In genomic region chr15:11082961-11083569, GRCm38 (mm10) we compare ENCODE assay signal across 14 mouse cellular contexts. TPM values are rescaled to one million over a fixed set of nuclear protein-coding genes. Genes with fewer than 3 reads are reported as not detected.
DNase-seq lines count a peak whose midpoint lies in the region; ATAC-seq and TF ChIP-seq lines count a peak whose summit lies in the region.
"Had no signal": no experiment of that assay in that cellular context is flagged by ENCODE, and none has a peak within 500 bp of the region (broad histone marks: within the 10 kb centered on the region; RNA-seq: fewer than 3 reads in every experiment).

No protein-coding gene starts in this region.

- H3K36me3 ChIP-seq in forebrain, embryonic 13.5 days (ENCODE audit: poor library complexity, severe bottlenecking) = no peaks in the 10 kb centered on the region
- H3K36me3 ChIP-seq in forebrain, embryonic 10.5 days (replicated peaks) = no peaks in the 10 kb centered on the region
- no peaks in the 10 kb centered on the region for H3K36me3 ChIP-seq in hindbrain, embryonic 15.5 days
- H3K36me3 ChIP-seq in midbrain, embryonic 16.5 days (ENCODE audit: control insufficient read depth, insufficient read depth, low read length) = no peaks in the 10 kb centered on the region
- H3K36me3 ChIP-seq in heart, adult 2 months (ENCODE audit: control insufficient read depth, insufficient read depth, low read length) = no peaks in the 10 kb centered on the region
- no peaks in the 10 kb centered on the region for H3K36me3 ChIP-seq in lung, postnatal 0 days (ENCODE audit: insufficient read depth, low read length)
- H3K36me3 ChIP-seq: heart, embryonic 13.5 days; intestine, embryonic 15.5 days had no signal

- DNase-seq in forebrain, embryonic 10.5 days (ENCODE audit: extremely low spot score, low spot score) = no peak
- peak; percentile 74 for DNase-seq in embryo, embryonic 11 days
- DNase-seq in heart, adult 2 months = no peak
- DNase-seq in lung, postnatal 0 days (ENCODE audit: low spot score) = no peak
- DNase-seq in lung, postnatal 36 days = no peak
- DNase-seq: adrenal gland, postnatal 10 days; gastrocnemius, postnatal 25 days; lung, postnatal 4 days had no signal

- H3K4me1 ChIP-seq in forebrain, embryonic 13.5 days = 0 out of 2 replicates have a peak, but pooled peaks cover 4% of the 10 kb centered on the region
- H3K4me1 ChIP-seq in forebrain, embryonic 10.5 days = peaks cover 14% of the 10 kb centered on the region
- H3K4me1 ChIP-seq in hindbrain, embryonic 15.5 days (replicated peaks) = peaks cover 24% of the 10 kb centered on the region
- H3K4me1 ChIP-seq in midbrain, embryonic 16.5 days (ENCODE audit: control insufficient read depth, insufficient read depth, low read length) = peaks cover 5% of the 10 kb centered on the region
- H3K4me1 ChIP-seq in heart, adult 2 months (ENCODE audit: control insufficient read depth, insufficient read depth, low read length) = peaks cover 2% of the 10 kb centered on the region
- no peaks in the 10 kb centered on the region for H3K4me1 ChIP-seq in lung, postnatal 0 days (ENCODE audit: insufficient read depth, low read depth, low read length)

- H3K9ac ChIP-seq in forebrain, embryonic 13.5 days = no peak overlapping the region
- H3K9ac ChIP-seq in hindbrain, embryonic 15.5 days = no peak overlapping the region
- no peak overlapping the region for H3K9ac ChIP-seq in midbrain, embryonic 16.5 days (ENCODE audit: low read depth, low read length)
- no peak overlapping the region for H3K9ac ChIP-seq in heart, adult 2 months (ENCODE audit: low read depth, low read length)
- H3K9ac ChIP-seq in lung, postnatal 0 days (replicated peaks; ENCODE audit: low read depth) = no peak overlapping the region
- H3K9ac ChIP-seq: heart, embryonic 13.5 days; intestine, embryonic 15.5 days; liver, embryonic 14.5 days had no signal

- TF ChIP-seq CTCF in heart, adult 2 months (IDR thresholded peaks at IDR 0.05) = no peak
- no peak for TF ChIP-seq CTCF in lung, postnatal 0 days (IDR thresholded peaks at IDR 0.05)

- intact Hi-C loops in heart, adult 2 months (cut with DNase I) = no loop called here

- no peak overlapping the region for H3K4me3 ChIP-seq in forebrain, embryonic 13.5 days
- no peak overlapping the region for H3K4me3 ChIP-seq in forebrain, embryonic 10.5 days
- no peak overlapping the region for H3K4me3 ChIP-seq in hindbrain, embryonic 15.5 days
- no peak overlapping the region for H3K4me3 ChIP-seq in midbrain, embryonic 16.5 days (ENCODE audit: low read depth, low read length)
- no peak overlapping the region for H3K4me3 ChIP-seq in heart, adult 2 months
- no peak overlapping the region for H3K4me3 ChIP-seq in lung, postnatal 0 days (ENCODE audit: low read depth, low read length)
- H3K4me3 ChIP-seq: heart, embryonic 13.5 days; intestine, embryonic 15.5 days had no signal

- H3K27ac ChIP-seq in forebrain, embryonic 13.5 days = no peak overlapping the region
- H3K27ac ChIP-seq in forebrain, embryonic 10.5 days = no peak overlapping the region
- no peak overlapping the region for H3K27ac ChIP-seq in hindbrain, embryonic 15.5 days (replicated peaks)
- no peak overlapping the region for H3K27ac ChIP-seq in midbrain, embryonic 16.5 days (ENCODE audit: low read length)
- no peak overlapping the region for H3K27ac ChIP-seq in heart, adult 2 months
- H3K27ac ChIP-seq in lung, postnatal 0 days (ENCODE audit: low read length) = no peak overlapping the region
- H3K27ac ChIP-seq: heart, embryonic 13.5 days; intestine, embryonic 15.5 days; liver, embryonic 14.5 days had no signal

- no peaks in the 10 kb centered on the region for H3K79me2 ChIP-seq in heart, adult 2 months (replicated peaks; ENCODE audit: control insufficient read depth, insufficient read depth, low read length)

- ATAC-seq in forebrain, embryonic 13.5 days = peak; percentile 85; the same call in 1 of the 2 replicates
- peak; percentile 92 for ATAC-seq in hindbrain, embryonic 15.5 days (ENCODE audit: low FRiP score, low read depth)
- peak; percentile 91 for ATAC-seq in midbrain, embryonic 16.5 days
- no peak for ATAC-seq in lung, postnatal 0 days
- ATAC-seq: intestine, embryonic 15.5 days had no signal

- TF ChIP-seq EP300 in heart, adult 2 months (IDR thresholded peaks at IDR 0.05; ENCODE audit: insufficient read depth, low read depth, low read length) = no peak
- TF ChIP-seq EP300 in lung, postnatal 0 days (IDR thresholded peaks at IDR 0.05) = no peak

- no peak overlapping the region for H3K4me2 ChIP-seq in forebrain, embryonic 13.5 days
- no peak overlapping the region for H3K4me2 ChIP-seq in hindbrain, embryonic 15.5 days
- no peak overlapping the region for H3K4me2 ChIP-seq in midbrain, embryonic 16.5 days (ENCODE audit: low read length)
- no peak overlapping the region for H3K4me2 ChIP-seq in lung, postnatal 0 days (replicated peaks; ENCODE audit: low read depth, low read length)
- H3K4me2 ChIP-seq: heart, embryonic 13.5 days; intestine, embryonic 15.5 days had no signal

- no peak for TF ChIP-seq POLR2A in heart, adult 2 months (IDR thresholded peaks at IDR 0.05; ENCODE audit: insufficient read depth, low read depth, low read length)

- H3K27me3 ChIP-seq in forebrain, embryonic 13.5 days = no peaks in the 10 kb centered on the region
- no peaks in the 10 kb centered on the region for H3K27me3 ChIP-seq in forebrain, embryonic 10.5 days (ENCODE audit: poor library complexity, severe bottlenecking)
- no peaks in the 10 kb centered on the region for H3K27me3 ChIP-seq in hindbrain, embryonic 15.5 days
- H3K27me3 ChIP-seq in midbrain, embryonic 16.5 days (ENCODE audit: control insufficient read depth, insufficient read depth, low read depth, low read length) = no peaks in the 10 kb centered on the region
- H3K27me3 ChIP-seq in heart, adult 2 months (ENCODE audit: control insufficient read depth, insufficient read depth, low read length) = no peaks in the 10 kb centered on the region
- no peaks in the 10 kb centered on the region for H3K27me3 ChIP-seq in lung, postnatal 0 days (replicated peaks; ENCODE audit: insufficient read depth, low read length)
- H3K27me3 ChIP-seq: heart, embryonic 13.5 days; intestine, embryonic 15.5 days had no signal

- WGBS in forebrain, embryonic 13.5 days = 76% methylated on average over 8 of the region's 8 CpGs
- WGBS in forebrain, embryonic 10.5 days = 83% methylated on average over 8 of the region's 8 CpGs
- 34% methylated on average over 8 of the region's 8 CpGs for WGBS in hindbrain, embryonic 15.5 days
- WGBS in midbrain, embryonic 16.5 days = 58% methylated on average over 8 of the region's 8 CpGs
- 87% methylated on average over 8 of the region's 8 CpGs for WGBS in heart, adult 2 months
- WGBS in lung, postnatal 0 days = 56% methylated on average over 8 of the region's 8 CpGs

- H3K9me3 ChIP-seq in forebrain, embryonic 13.5 days (replicated peaks) = no peaks in the 10 kb centered on the region
- no peaks in the 10 kb centered on the region for H3K9me3 ChIP-seq in forebrain, embryonic 10.5 days
- no peaks in the 10 kb centered on the region for H3K9me3 ChIP-seq in hindbrain, embryonic 15.5 days
- H3K9me3 ChIP-seq in midbrain, embryonic 16.5 days (replicated peaks; ENCODE audit: control insufficient read depth, low read length, poor library complexity, severe bottlenecking) = no peaks in the 10 kb centered on the region
- no peaks in the 10 kb centered on the region for H3K9me3 ChIP-seq in lung, postnatal 0 days (ENCODE audit: low read length)
- H3K9me3 ChIP-seq: heart, embryonic 13.5 days; intestine, embryonic 15.5 days had no signal

RNA-seq across cellular contexts. Expression of gene Adamts12, which starts 18.5 kb away (rescaled TPM):
- 0.72 and 0.92 TPM in 2 replicates for polyA plus RNA-seq in forebrain, embryonic 13.5 days (2015; fragmentation: Nextera tagmentation; extraction: Ambion mirVana)
- 0.79 and 0.89 TPM in 2 replicates for polyA plus RNA-seq in forebrain, embryonic 10.5 days (2016; fragmentation: Nextera tagmentation; extraction: Ambion mirVana)
- 1.5 and 2.0 TPM in 2 replicates for polyA plus RNA-seq in hindbrain, embryonic 15.5 days (2015; fragmentation: Nextera tagmentation; extraction: Ambion mirVana)
- 1.1 and 1.5 TPM in 2 replicates for polyA plus RNA-seq in midbrain, embryonic 16.5 days (2015; fragmentation: Nextera tagmentation; extraction: Ambion mirVana)
- total RNA-seq in heart, adult 2 months (2021) = 1 to 10 TPM; 1.3 to 2.7 TPM
- polyA plus RNA-seq in heart, adult 2 months (2012; rRNA removed) = 0.64 and 1.7 TPM in 2 replicates
- polyA plus RNA-seq in lung, postnatal 0 days (2015; fragmentation: Nextera tagmentation; extraction: Ambion mirVana) = 1.9 and 2.2 TPM in 2 replicates

RNA-seq across cellular contexts. Expression of gene Rxfp3, which starts 45.3 kb away (rescaled TPM):
- polyA plus RNA-seq in forebrain, embryonic 13.5 days (2015; fragmentation: Nextera tagmentation; extraction: Ambion mirVana) = 0.57 and 0.96 TPM in 2 replicates
- 0.26 TPM in 1 of 2 replicates, not detected in the other for polyA plus RNA-seq in forebrain, embryonic 10.5 days (2016; fragmentation: Nextera tagmentation; extraction: Ambion mirVana)
- 5.6 TPM in 2 replicates for polyA plus RNA-seq in hindbrain, embryonic 15.5 days (2015; fragmentation: Nextera tagmentation; extraction: Ambion mirVana)
- 2.6 and 3.5 TPM in 2 replicates for polyA plus RNA-seq in midbrain, embryonic 16.5 days (2015; fragmentation: Nextera tagmentation; extraction: Ambion mirVana)
- under 1 TPM; 0.05 to 0.09 TPM for total RNA-seq in heart, adult 2 months (2021)
- polyA plus RNA-seq in heart, adult 2 months (2012; rRNA removed) = 0.06 and 0.08 TPM in 2 replicates
- 0.05 TPM in 1 of 2 replicates, not detected in the other for polyA plus RNA-seq in lung, postnatal 0 days (2015; fragmentation: Nextera tagmentation; extraction: Ambion mirVana)
- total RNA-seq: adrenal gland, postnatal 10 days; gastrocnemius, postnatal 25 days had no signal
- polyA plus RNA-seq: liver, embryonic 14.5 days had no signal
